Mouse (Mus musculus) v-Abl transformed pro-B cells (cell line): Measurements from ENCODE around the gene Top1.

ENCODE experiments used
- in situ Hi-C, 2 experiments: fragments of 400-800 bp; cut with MboI; formaldehyde crosslinking; loops; one replicate each; pipeline ENCODE4 v1.15.1; 2025; ENCODE audit not compliant: unreplicated experiment in 2 of 2

Top1 gene

GRCm38 (mm10) chr2:160768097-160768695 lies 122.5 kb downstream of the Top1 start:
- in situ Hi-C loops = no loop called here

DNA sequence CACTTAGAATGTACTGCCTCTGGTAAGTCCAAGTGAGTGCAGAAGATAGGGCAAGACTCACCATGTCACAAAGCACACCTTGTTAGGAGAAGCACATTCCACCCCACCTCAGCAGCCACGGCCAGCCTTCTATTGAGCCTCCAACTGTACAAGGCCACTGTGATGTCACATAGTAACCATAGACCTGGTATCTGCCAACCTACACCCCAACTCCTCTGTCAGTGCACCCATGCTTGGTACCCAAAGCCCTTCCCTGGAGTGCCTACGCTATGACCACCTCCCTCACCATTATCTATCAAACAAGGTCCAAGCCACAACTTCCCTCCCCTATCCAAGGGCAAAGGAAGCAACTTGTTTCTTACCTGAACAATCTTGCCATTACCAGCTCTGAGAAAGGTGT lies 123.3 kb downstream of the Top1 start:
- in situ Hi-C loops = no loop called here

DNA sequence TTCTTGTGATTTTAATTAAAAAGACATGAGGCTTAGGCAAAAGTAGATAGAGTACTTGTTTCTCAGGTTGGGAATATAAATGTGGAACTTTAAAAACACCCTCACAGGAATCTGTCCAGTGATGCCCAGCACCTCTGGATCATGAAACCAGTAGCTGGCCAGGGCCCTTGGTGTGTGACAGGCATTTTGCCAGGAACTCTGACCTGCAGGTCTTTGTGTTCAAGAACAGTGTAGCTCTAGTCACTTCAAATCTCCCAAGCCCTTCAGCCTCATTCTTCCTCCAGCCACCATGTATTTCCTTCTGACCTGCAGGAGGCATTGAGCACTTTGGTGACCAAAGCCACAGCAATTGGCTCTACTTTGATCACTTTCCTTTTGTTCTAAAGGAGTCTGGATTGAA lies 124.7 kb downstream of the Top1 start:
- in situ Hi-C loops = no loop called here

GRCm38 (mm10) chr2:160770871-160771270 lies 125.2 kb downstream of the Top1 start:
- in situ Hi-C loops = no loop called here

GRCm38 (mm10) chr2:160771325-160772276 lies 125.9 kb downstream of the Top1 start:
- in situ Hi-C loops = no loop called here
